Mouse (Mus musculus): Measurements from ENCODE around the gene Il21r.

Gene Il21r

DNA sequence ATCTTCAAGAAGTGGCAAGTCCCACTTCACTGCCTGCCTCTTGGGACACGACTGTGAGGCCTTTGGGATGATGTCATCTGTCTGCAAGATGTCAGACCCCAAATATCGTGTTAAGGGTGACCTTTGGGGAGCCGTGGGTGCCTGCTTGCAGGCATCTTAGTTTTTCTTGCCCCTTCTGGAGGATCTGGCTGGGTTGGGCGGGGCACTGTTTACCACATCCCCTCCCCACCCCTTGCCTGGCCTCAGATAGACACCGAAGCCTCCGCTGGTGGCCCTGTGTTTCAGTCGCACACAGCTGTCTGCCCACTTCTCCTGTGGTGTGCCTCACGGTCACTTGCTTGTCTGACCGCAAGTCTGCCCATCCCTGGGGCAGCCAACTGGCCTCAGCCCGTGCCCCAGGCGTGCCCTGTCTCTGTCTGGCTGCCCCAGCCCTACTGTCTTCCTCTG is at the start of gene Il21r:
TSS of gene Il21r (plus strand) at position 245 of the 447 bp plus-strand sequence.
- DNase-seq (ENCODE audit: low spot score in 2 of 2) = peak; percentile 76 to 77

DNA sequence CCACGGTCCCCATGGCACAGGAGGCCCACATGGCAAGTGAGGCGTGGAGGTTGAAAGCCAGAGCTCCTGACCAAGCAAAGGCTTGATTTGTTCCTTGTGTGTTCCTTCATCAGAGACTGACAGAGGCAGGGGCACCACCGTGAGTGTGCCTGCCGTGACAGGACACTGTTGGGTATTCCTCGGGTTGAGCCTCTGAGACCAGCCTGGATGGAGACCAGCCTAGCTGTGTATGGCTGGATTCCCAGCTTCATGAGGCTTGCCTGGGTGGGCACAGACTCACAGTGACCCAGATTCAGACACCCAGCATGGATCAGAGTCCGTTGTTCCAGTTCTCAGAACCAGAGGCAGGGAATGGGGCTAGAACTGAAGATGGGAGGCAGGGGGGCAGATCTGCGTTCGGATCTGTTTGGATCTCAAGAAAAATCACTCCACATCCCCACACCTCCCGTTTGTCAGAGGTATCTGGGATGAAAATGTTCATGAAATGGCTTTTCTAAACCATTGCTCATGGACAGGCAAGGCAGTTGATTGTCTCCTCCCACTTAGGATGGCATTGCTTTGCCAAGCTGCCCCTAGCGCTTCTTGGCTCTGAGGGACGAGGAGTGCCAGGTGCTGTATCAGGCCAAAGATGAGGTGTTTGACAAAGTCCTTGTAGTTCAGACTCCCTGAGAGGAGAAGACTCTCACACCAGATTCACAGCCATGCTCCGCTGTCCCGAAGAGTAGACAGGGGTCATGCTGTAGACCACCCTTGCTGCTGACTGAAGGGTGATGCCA is 49.4 kb upstream of the Il21r start:
- no peak for DNase-seq (ENCODE audit: low spot score in 2 of 2)

DNA sequence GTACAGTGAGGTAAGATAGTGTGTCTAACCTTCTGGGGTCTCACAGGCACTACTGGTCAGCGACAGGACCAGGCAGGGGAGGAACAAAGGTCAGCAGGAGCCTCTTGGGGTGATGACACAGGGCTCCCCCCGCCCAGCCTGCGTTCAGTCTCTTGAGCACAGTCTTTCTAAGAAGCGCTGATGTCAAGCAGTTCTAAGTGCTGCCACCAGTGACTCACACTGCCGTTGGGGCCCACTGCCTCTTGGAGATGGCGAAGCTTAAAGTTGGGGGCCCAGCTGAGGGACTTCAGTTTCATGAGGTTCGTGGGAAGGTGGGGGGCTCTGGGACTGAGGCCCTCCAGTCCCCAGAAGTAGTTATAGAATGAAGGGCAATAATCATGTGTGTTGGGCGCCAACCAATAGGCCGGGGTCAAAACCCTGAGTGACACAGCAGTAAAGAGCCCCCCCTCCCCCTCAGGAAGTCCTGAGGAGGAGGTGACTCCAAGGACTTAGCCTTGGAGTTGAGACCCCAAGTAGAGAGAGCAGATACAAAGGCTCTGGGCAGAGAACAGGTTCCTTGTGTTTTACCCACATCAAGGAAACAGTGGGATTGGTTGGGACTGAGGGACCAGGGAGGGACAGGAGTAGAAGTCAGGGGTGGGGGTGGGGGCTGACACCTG is 48.6 kb upstream of the Il21r start:
- DNase-seq (ENCODE audit: low spot score in 2 of 2) = peak in 1 of 2 experiments; percentile 55

DNA sequence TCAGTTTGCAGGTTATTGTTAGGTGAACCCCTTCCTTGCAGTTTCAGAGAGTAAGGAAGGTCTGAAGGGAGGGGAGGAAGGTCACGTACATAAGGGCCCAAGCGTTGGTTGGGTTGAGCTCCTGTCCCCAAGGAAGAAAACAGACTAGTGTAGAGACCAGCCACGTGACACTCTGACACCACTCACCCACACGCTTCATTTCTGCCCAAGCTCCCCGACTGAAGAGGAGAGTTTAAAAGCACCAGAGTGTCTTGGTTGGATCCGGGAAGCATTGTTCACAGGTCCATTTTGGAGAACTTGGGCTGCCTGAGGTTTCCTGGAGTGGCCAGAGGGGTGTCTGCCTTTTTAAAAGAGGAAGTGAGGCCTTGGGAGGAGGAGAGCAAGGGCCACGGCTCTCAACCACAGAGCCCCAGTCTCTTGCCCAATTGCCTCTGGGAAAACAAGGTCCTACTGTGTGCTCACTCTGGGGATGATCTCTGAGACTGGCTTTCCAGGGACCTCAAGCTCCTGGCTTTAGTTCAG is 47.8 kb upstream of the Il21r start:
- no peak for DNase-seq (ENCODE audit: low spot score in 2 of 2)

DNA sequence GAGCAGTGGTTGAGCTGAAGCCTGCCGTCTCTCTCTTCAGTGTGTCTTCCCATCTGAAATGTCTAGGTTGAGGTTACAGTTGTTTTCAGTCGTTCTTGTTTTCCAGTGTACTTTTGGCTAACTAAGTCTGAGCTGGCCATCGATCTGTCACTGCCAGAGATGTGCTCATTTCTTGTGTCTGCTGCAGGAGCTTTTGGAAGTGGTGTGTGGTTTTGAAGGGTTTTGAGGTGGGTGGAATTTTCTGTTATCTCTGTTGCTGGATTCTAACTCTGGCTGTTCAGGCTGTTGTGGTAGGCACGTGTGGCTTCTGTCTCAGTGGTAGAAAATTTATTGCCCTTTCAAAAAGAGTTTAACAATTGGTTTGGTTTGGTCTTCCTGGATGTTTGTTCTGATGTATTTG is 47.1 kb upstream of the Il21r start:
- no peak for DNase-seq (ENCODE audit: low spot score in 2 of 2)

DNA sequence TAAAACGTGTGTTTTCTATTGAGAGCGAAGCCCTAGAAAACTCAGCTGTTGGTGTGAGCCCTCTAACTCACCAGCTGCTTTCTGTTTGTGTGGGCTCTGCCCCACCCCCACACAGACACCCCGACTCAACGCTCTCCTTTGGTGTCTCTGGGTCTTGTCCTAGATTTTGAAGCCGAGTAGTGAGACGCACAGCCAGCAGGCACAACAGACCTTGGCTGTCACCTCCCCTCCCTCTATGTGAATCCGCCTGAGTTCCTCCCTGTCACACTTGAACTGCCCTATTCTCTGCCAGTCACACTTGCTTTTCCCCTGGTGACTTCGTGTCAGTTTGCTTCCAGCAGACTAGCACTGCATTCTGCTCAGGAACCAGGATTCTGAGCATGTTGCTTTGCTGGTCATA is 46.4 kb upstream of the Il21r start:
- DNase-seq (ENCODE audit: low spot score in 2 of 2) = peak; percentile 82 to 92

DNA sequence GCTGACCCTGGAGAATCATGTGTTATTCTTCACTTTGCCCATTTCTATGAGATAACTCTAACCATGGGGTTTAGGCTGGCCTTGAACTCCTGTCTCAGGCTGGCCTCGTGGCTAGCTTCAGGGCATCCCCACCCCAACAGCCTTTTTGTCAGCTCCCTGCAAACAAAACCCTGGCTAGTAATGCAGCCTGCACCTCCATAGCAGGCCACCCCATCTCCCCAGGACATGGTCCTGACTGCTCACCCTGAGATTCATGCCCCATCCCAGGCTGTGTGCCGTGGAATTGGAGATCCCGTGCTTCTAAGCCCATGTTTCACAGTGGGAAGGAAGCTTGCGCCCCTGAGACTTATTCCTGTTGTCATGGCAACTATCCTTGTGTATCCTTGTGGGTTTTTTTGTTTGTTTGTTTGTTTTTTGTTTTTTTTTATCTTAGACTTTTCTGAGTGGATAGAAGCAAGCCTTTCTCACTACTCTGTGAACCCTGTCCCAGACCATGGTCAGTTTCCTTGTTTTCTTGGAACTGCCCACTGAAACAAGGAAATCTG is 44.8 kb upstream of the Il21r start:
- no peak for DNase-seq (ENCODE audit: low spot score in 2 of 2)

DNA sequence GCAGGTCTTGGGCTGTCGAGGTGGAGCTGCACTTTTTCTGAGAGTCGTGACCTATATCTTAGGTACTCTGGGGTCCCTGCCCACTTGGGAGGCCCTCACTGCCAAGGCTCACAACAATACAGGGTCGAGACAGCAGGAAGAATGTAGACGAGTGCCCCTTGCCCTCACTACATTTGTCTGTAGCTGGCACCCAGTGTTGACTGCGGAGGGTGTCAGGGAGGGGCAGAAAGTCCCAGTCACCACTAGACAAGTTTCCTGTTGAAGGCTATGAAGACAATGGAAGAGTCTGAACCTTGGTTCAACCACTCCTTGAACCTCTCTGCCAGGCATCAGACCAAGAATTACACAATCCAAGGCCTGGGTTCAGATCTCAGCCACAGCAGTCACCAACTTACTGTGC is 44.2 kb upstream of the Il21r start:
- no peak for DNase-seq (ENCODE audit: low spot score in 2 of 2)

DNA sequence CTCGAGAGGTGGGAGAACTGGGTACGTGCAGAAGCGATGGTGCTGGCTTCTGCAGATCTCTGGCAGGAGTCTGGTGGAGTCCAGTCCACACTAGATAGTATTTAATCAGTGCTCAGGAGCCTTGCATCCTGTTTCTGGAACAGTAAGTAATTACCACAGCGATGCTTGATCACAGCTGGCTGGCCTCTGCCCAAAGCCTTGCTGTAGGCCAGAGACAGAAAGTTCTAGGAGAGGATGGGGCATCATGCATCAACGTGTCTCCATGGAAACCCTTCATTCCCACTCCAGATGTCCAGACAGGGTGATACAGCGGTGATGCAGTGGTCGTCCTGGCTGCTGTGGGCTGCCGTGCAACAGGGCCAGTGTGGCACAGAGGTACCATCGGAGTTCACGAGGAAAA is 43.7 kb upstream of the Il21r start:
- no peak for DNase-seq (ENCODE audit: low spot score in 2 of 2)

DNA sequence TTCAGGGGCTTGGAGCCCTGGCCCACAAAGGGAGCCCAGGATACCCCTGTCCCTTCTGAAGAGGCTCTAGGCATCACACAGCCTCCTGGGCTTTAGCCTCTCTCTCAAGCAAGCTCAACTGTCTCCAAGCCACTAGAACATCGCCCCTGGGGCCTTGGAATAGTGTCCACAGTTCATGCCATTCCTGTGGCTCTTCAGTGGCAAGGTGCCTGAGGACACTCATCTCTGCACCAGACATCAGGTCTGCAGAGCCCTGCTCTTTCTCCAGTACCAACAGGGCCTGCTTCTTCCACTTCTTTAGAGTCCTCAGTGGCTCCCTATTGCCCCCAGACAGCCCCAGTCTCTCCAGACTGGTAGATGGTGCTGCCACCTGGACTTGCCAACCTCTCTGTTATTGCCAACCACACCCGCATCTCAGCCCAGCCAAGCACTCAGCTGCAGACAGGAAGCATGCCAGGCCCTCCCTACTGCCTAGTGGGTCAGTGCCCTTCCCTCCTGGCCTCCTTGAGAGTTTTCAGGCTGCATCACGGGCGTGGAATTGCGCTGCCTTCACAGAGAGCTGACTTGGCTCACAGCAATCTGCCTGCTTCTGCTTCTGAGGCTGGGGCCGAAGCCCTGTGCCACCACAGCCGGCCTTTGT is 43.0 kb upstream of the Il21r start:
- no peak for DNase-seq (ENCODE audit: low spot score in 2 of 2)

DNA sequence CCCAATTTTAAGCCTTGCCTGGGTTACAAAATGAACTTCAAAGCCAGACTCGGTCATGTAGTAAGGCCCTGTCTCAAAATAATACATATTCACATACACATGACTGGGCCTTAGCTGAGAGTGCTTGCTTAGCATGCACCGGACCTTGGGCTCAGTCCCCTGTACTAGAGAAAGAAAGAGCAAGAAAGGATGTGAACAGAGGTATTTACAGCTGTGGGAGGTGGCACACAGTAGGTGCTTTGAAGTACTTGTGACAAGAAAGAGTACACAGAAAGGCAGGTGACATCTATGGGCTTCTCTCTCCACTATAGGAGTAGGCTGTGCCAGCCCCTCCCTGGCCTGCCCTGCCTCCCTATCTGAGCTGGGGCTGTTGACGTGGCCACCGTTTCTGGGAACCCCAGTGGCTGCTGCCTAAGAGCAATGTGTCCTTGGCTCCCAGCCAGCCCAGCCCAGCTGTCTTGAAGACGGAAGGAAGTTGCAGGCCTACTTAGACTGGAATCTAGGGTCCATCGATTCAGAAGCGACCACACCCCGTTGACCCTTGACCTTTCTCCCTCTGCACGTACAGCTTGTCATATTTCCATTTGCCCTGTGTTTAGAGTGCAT is 42.0 kb upstream of the Il21r start:
- DNase-seq (ENCODE audit: low spot score in 2 of 2) = no peak

DNA sequence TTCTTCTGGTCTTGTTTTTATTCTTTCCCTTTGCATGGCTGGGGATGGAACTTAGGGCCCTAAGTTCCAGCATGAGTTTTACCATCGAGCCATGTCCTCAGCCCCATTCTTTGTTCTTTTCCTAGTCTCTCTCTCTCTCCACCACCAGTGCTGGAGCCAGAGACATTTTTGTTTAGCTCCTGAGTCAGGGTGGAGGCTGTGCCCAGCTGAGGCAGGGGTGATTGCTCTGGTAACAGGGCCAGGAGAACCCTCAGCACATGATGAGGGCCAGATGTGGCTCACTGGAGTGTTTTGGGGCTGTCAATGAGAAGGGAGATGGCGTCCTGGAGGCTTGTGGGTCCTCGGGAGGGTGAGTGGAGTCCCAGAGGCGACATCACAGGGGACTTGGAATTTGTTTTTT is 40.8 kb upstream of the Il21r start:
- no peak for DNase-seq (ENCODE audit: low spot score in 2 of 2)

DNA sequence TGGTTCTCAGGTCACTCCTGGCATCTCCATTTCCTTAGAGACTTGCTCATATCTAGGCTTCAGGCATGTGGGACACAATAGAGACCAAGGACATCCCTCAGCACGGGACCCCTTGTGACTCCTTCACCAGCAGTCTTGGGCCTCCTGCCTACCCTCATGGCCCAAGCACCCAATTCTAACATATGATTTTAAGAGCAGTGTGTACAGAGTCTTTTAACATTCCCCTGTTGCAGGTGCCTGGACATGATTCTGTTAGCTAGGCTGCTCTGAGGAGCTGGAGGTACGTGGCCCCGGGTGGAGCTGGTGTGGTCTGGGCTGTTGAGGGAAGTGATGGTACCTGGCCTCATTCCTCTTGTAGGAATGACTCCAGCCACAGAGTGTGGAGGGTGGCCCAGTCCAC is 40.1 kb upstream of the Il21r start:
- no peak for DNase-seq (ENCODE audit: low spot score in 2 of 2)

DNA sequence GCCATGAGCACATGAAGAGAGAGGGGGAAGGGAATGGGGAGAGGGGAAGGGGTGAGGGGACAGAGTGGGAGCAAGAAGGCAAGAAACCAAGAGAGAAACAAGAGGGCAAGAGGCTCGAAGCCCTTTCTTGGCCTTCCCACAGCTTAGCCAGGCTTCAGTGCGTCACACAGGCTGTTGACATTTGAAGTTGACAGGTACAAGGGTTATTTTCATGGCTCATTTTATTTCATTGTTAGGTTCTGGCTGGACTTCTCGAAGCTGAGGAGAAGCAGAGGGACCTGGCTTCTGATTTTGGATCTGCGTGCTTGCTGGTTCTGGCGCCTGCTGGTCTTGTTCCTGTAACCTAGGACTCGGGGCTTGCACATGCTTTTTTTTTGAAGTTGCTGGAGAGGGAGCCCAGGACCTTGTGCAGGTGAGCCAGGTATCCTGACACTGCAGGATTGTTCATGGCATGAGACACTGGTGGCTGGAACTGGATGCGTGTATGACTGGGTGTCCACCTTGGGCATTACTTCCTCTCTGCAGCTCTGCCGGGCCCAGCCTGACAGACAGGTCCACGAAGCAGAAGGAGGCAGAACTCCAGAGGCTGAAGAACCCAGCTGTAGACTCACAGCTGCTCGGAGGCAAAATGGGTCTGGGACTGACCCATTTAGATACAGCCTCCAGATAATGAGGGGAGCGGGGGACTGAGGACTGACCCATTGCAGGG is 38.8 kb upstream of the Il21r start:
- DNase-seq (ENCODE audit: low spot score in 2 of 2) = no peak

DNA sequence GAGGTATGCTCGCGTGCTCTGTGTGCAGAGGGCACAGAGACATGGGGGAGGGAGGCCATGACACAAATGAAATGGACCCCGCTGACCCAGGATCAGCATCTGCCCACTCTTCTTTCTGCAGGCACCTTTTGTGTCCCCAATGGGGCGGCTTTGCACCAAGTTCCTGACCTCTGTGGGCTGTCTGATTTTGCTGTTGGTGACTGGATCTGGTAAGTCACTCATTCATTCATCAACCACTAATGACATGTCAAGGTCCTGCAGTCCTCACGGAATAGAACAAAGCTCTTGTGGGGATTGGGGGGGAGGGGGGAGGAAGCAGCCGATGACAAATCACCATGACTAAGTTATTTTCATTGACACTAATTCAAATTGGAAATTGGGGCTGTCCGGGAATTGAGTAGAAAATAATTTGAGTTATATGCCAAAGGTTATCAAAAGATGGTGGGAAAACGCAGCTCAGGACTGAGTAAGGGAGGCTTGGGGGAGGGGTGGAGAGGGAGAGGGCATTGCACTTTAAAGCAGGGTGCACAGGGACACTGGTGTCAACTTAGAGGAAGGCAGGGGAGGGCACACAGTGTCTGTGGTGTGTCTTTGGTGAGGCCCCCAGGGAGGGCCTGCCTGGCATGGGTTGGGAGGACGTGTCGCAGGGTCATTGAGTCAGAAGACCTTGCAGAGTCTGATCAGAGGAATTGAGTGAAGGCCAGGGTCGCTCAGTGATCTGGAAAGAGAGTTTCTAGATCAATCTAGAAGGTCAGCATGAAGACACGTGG is 37.5 kb upstream of the Il21r start:
- DNase-seq (ENCODE audit: low spot score in 2 of 2) = no peak

DNA sequence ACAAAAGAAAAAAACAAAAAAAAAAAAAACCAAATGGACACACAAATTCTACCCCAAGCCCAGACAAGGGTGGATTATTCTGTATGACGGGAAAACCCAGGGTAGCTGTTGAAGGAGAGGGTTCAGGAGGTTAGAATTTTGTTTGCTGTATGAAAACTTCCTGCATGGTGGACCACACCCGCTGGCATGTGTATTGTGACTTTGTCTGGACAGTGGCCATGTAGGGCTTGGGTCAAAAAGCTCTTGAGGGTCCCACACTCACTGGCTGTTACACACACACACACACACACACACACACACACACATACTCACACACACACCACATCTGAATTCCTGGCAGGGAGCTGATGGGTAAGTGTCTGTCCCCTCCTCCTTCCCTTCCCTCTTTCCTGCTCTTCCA is 36.8 kb upstream of the Il21r start:
- DNase-seq (ENCODE audit: low spot score in 2 of 2) = no peak

DNA sequence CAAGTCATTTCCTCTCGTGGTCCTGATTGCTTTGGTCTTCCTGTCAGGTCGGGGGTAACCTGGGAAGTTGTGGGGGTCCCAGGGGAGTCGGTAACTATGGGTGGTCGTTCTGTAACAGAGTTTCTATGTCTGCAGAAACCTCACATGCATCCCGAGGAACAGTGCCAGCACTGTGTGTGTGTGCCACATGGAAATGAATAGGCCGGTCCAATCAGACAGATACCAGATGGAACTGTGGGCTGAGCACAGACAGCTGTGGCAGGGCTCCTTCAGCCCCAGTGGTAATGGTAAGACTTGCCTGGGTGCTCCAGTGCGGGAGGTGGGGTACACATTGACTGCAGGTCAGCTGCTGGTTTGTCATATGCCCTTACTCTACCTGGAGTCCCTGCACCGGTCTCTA is 34.3 kb upstream of the Il21r start:
- no peak for DNase-seq (ENCODE audit: low spot score in 2 of 2)

DNA sequence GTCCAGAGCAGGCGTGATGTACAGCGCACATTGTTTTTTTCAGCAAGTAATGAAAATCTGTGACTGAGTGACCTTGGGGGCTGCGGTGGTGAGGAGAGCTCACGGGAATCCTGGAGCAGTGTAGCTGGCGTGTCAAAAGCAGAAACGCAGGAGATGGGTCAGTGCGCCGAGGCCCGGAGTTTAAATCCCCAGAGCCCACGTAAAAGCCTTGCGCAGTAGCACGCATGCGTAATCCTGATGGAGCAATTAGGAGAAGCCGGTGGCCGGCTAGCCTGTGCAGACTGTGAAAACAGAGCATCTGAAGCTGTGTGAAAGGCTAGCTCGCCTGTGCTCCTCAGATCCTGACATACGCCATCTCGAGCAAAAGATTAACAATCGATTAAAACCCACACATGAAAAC is 31.3 kb upstream of the Il21r start:
- no peak for DNase-seq (ENCODE audit: low spot score in 2 of 2)

DNA sequence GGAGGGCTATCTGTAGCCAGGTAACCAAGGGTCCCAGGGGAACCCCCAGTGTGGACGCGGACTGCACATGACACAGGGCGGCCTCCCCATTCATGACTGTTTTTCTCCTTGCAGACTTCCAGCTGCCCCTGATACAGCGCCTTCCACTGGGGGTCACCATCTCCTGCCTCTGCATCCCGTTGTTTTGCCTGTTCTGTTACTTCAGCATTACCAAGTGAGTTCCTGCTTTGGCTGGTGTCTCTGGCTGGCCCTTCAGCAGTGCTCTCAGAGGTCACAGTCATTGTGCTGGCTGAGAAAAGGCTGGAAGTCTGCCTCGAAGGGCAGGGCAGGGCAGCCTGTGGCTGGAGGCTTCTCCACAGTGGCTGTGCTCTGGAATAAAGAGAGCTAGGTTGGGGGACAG is 30.5 kb upstream of the Il21r start:
- no peak for DNase-seq (ENCODE audit: low spot score in 2 of 2)

DNA sequence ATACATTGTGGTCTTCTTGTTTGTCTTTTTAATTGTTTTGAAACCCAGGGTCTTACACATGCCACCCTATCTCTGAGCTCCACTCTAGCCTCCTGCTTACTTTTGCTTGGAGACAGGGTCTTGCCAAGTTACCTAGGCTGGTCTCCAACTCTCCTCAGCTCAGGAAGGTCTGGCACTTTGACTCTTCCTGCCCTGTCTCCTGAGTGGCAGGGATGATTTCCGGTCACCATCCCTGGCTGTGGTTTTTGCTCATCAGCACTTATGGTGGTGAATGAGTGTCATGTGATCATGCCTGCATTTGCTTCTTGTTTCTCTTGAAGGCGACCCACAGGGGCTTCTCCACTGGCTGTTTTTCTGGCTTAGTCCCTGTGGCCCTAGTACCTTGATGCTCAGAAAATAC is 29.4 kb upstream of the Il21r start:
- no peak for DNase-seq (ENCODE audit: low spot score in 2 of 2)

DNA sequence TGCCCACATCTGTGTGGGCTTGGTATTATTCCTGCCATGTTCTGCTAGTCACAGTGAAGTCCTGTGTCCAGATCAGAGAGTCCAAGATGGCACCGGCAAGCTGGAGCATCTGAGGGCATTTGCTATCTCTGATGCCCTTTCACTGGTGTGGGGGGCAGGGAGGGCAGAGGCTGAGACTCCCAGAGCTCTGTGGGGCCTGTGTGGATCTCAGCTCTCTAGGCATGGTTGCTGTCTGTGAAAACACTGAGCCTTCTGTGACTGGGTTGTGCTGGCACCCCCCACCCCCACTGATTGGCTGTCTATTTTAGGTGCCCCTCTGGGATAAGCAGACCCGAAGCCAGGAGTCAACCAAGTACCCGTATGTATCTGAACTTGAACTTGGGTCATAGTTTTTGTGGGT is 28.4 kb upstream of the Il21r start:
- no peak for DNase-seq (ENCODE audit: low spot score in 2 of 2)

All from thymus, postnatal 10 days (tissue).